Mouse (Mus musculus) heart, embryonic 15.5 days (tissue): Measurements from ENCODE around the gene Lancl3. TPM values are rescaled to one million over a fixed set of nuclear protein-coding genes. Genes with fewer than 3 reads are reported as not detected.

Experiments
- ATAC-seq: fragments of 200-750 bp; cut with Nextera tagmentation; replicated peaks from 2 replicates; pipeline ENCODE4 v1.8.0; 2017; ENCODE audit warnings: low read depth, moderate TSS enrichment; ENCODE audit not compliant: insufficient number of reproducible peaks, insufficient read depth, low FRiP score
- H3K27ac ChIP-seq: fragments of 300-500 bp; sonication (generic); 2 replicates; pipeline ENCODE4 v1.5.1; 2015; ENCODE audit warnings: mild to moderate bottlenecking, inconsistent platforms
- H3K27me3 ChIP-seq: fragments of 300-500 bp; sonication (generic); 2 replicates; pipeline ENCODE4 v1.6.1; 2015; ENCODE audit warnings: inconsistent platforms
- H3K36me3 ChIP-seq: fragments of 300-500 bp; sonication (generic); 2 replicates; pipeline ENCODE4 v1.6.1; 2015; ENCODE audit warnings: mild to moderate bottlenecking, inconsistent platforms
- H3K4me1 ChIP-seq: fragments of 300-500 bp; sonication (generic); replicated peaks from 2 replicates; pipeline ENCODE4 v1.6.1; 2015; ENCODE audit warnings: inconsistent platforms
- H3K4me2 ChIP-seq: fragments of 300-500 bp; sonication (generic); 2 replicates; pipeline ENCODE4 v1.6.1; 2015; ENCODE audit warnings: inconsistent platforms, mild to moderate bottlenecking, moderate library complexity
- H3K4me3 ChIP-seq: fragments of 300-500 bp; sonication (generic); 2 replicates; pipeline ENCODE4 v1.5.1; 2015; ENCODE audit warnings: mild to moderate bottlenecking, inconsistent platforms
- H3K9ac ChIP-seq: fragments of 300-500 bp; sonication (generic); 2 replicates; pipeline ENCODE4 v1.6.1; 2015; ENCODE audit warnings: mild to moderate bottlenecking, inconsistent platforms
- H3K9me3 ChIP-seq: fragments of 300-500 bp; sonication (generic); replicated peaks from 2 replicates; pipeline ENCODE4 v1.6.1; 2016; ENCODE audit warnings: inconsistent platforms
- WGBS: fragments of 180-500 bp; shearing (Covaris S2); methylation state at CpG from one replicate; pipeline ENCODE4 v1.1.7; 2015; ENCODE audit warnings: mixed read lengths; 5-methylcytosine and 5-hydroxymethylcytosine counted together
- polyA plus RNA-seq: library from polyadenylated mRNA; unstranded; fragments of >200 nt; fragmentation: Nextera tagmentation; extraction: Ambion mirVana; gene quantifications from 2 replicates; pipeline ENCODE4 v1.2.1, GENCODE M21; 2015

Lancl3 gene
- polyA plus RNA-seq: 1.9 and 2.3 TPM in 2 replicates

- Histone ChIP-seq H3K4me3 (peak within 1 kb of the TSS; percentile 55), H3K36me3 (no peaks in the 10 kb centered on the region), H3K27ac (no peak within 1 kb of the TSS), H3K9me3 (no peaks in the 10 kb centered on the region), H3K27me3 (peaks cover 7% of the 10 kb centered on the region), H3K4me2 (peak within 1 kb of the TSS; percentile 86), H3K4me1 (peaks cover 5% of the 10 kb centered on the region; the same call in 1 of the 2 replicates), H3K9ac (peak within 1 kb of the TSS; percentile 56)
- WGBS: 9% methylated on average over 49 of the region's 49 CpGs
- ATAC-seq: peak; percentile 87
These were observed at the start of gene Lancl3 for GRCm38 (mm10) chrX:9199761-9200371. TSS of gene Lancl3 (plus strand) at chrX:9199902.

GRCm38 (mm10) chrX:9179011-9179410, 20.7 kb upstream of the Lancl3 start:
- H3K4me2 ChIP-seq: no peak overlapping the region

GRCm38 (mm10) chrX:9181570-9181969, 18.1 kb upstream of the Lancl3 start:
- Histone ChIP-seq H3K27ac (no peak overlapping the region), H3K4me2 (no peak overlapping the region), H3K27me3 (no peaks in the 10 kb centered on the region), H3K4me3 (no peak overlapping the region), H3K9ac (no peak overlapping the region), H3K36me3 (no peaks in the 10 kb centered on the region), H3K9me3 (no peaks in the 10 kb centered on the region), H3K4me1 (no peaks in the 10 kb centered on the region)
- 58% methylated on average over 5 of the region's 5 CpGs for WGBS
- no peak for ATAC-seq

More at GRCm38 (mm10) chrX:9179011-9179410, 20.7 kb upstream of the Lancl3 start:
- no peaks in the 10 kb centered on the region for H3K36me3 ChIP-seq
- no peaks in the 10 kb centered on the region for H3K4me1 ChIP-seq
- no peak overlapping the region for H3K27ac ChIP-seq
- no peaks in the 10 kb centered on the region for H3K27me3 ChIP-seq
- H3K4me3 ChIP-seq: no peak overlapping the region
- H3K9ac ChIP-seq: no peak overlapping the region
- ATAC-seq: no peak
- H3K9me3 ChIP-seq: no peaks in the 10 kb centered on the region
- WGBS: 61% methylated on average over 2 of the region's 2 CpGs

GRCm38 (mm10) chrX:9200380-9200917, 747 bp downstream of the Lancl3 start:
- Histone ChIP-seq H3K9ac (peak overlapping the region; percentile 56), H3K36me3 (no peaks in the 10 kb centered on the region), H3K4me1 (peaks cover 5% of the 10 kb centered on the region; the same call in 1 of the 2 replicates), H3K27ac (no peak overlapping the region), H3K9me3 (no peaks in the 10 kb centered on the region), H3K27me3 (peaks cover 7% of the 10 kb centered on the region), H3K4me2 (peak overlapping the region; percentile 86), H3K4me3 (peak overlapping the region; percentile 55)
- WGBS: 11% methylated on average over 54 of the region's 72 CpGs
- peak; percentile 53 for ATAC-seq

GRCm38 (mm10) chrX:9201954-9202353, 2.3 kb downstream of the Lancl3 start:
- Histone ChIP-seq H3K27me3 (peaks cover 7% of the 10 kb centered on the region), H3K27ac (peak overlapping the region; percentile 34; the same call in 1 of the 2 replicates), H3K4me3 (no peak overlapping the region), H3K36me3 (no peaks in the 10 kb centered on the region), H3K4me2 (peak overlapping the region; percentile 8; the same call in 1 of the 2 replicates), H3K9ac (no peak overlapping the region), H3K9me3 (no peaks in the 10 kb centered on the region), H3K4me1 (peaks cover 5% of the 10 kb centered on the region; the same call in 1 of the 2 replicates)
- ATAC-seq: no peak
- WGBS: 60% methylated on average over 2 of the region's 2 CpGs

- H3K36me3 ChIP-seq: no peaks in the 10 kb centered on the region
- H3K4me1 ChIP-seq: peaks cover 5% of the 10 kb centered on the region; the same call in 1 of the 2 replicates
- peak overlapping the region; percentile 63 for H3K27ac ChIP-seq
- no peak overlapping the region for H3K4me3 ChIP-seq
- no peak; the same call in 1 of the 2 replicates for ATAC-seq
- H3K9ac ChIP-seq: no peak overlapping the region
- H3K9me3 ChIP-seq: no peaks in the 10 kb centered on the region
- 36% methylated on average over 7 of the region's 7 CpGs for WGBS
- 0 out of 2 replicates have a peak overlapping the region, but pooled peaks have one; percentile 21 for H3K4me2 ChIP-seq
- peaks cover 7% of the 10 kb centered on the region for H3K27me3 ChIP-seq
These were observed 3.2 kb downstream of the Lancl3 start for GRCm38 (mm10) chrX:9202781-9203405.

- Histone ChIP-seq H3K4me1 (peaks cover 5% of the 10 kb centered on the region; the same call in 1 of the 2 replicates), H3K4me3 (no peak overlapping the region), H3K9me3 (no peaks in the 10 kb centered on the region), H3K27me3 (no peaks in the 10 kb centered on the region), H3K4me2 (no peak overlapping the region), H3K9ac (no peak overlapping the region), H3K36me3 (no peaks in the 10 kb centered on the region), H3K27ac (no peak overlapping the region)
- ATAC-seq: no peak
- WGBS: 52% methylated on average over 2 of the region's 2 CpGs
These were observed 5.4 kb downstream of the Lancl3 start for GRCm38 (mm10) chrX:9205121-9205520.

GRCm38 (mm10) chrX:9216244-9216643, 16.5 kb downstream of the Lancl3 start:
- H3K36me3 ChIP-seq: no peaks in the 10 kb centered on the region
- H3K9ac ChIP-seq: no peak overlapping the region
- WGBS: 84% methylated on average over 2 of the region's 2 CpGs
- H3K9me3 ChIP-seq: no peaks in the 10 kb centered on the region
- H3K4me1 ChIP-seq: no peaks in the 10 kb centered on the region
- H3K4me2 ChIP-seq: no peak overlapping the region
- no peak for ATAC-seq
- no peak overlapping the region for H3K4me3 ChIP-seq
- H3K27me3 ChIP-seq: no peaks in the 10 kb centered on the region
- H3K27ac ChIP-seq: no peak overlapping the region

GRCm38 (mm10) chrX:9219570-9219969, 19.9 kb downstream of the Lancl3 start:
- 80% methylated on average over 3 of the region's 3 CpGs for WGBS
- no peaks in the 10 kb centered on the region for H3K9me3 ChIP-seq
- no peaks in the 10 kb centered on the region for H3K27me3 ChIP-seq
- no peak overlapping the region for H3K27ac ChIP-seq
- ATAC-seq: no peak
- H3K4me1 ChIP-seq: no peaks in the 10 kb centered on the region
- H3K4me3 ChIP-seq: no peak overlapping the region
- H3K9ac ChIP-seq: no peak overlapping the region
- H3K36me3 ChIP-seq: no peaks in the 10 kb centered on the region
- H3K4me2 ChIP-seq: no peak overlapping the region

GRCm38 (mm10) chrX:9221206-9221605, 21.5 kb downstream of the Lancl3 start:
- Histone ChIP-seq H3K36me3 (no peaks in the 10 kb centered on the region), H3K4me1 (no peaks in the 10 kb centered on the region), H3K4me3 (no peak overlapping the region), H3K27ac (no peak overlapping the region), H3K27me3 (no peaks in the 10 kb centered on the region), H3K4me2 (no peak overlapping the region), H3K9me3 (no peaks in the 10 kb centered on the region), H3K9ac (no peak overlapping the region)
- no peak for ATAC-seq
- 26% methylated on average over 6 of the region's 6 CpGs for WGBS

- Histone ChIP-seq H3K4me3 (no peak overlapping the region), H3K9ac (no peak overlapping the region), H3K27ac (no peak overlapping the region), H3K4me1 (no peaks in the 10 kb centered on the region), H3K4me2 (no peak overlapping the region), H3K9me3 (no peaks in the 10 kb centered on the region), H3K27me3 (no peaks in the 10 kb centered on the region), H3K36me3 (no peaks in the 10 kb centered on the region)
- 75% methylated on average over 4 of the region's 4 CpGs for WGBS
- no peak for ATAC-seq
These were observed 22.0 kb downstream of the Lancl3 start for GRCm38 (mm10) chrX:9221736-9222135.
